In genomic region chr9:96445351-96445750, GRCm38 (mm10) we compare ENCODE assay signal across 24 mouse cellular contexts.
"Had no signal": no experiment of that assay in that cellular context is flagged by ENCODE, and none has a peak within 500 bp of the region (broad histone marks: within the 10 kb centered on the region; RNA-seq: fewer than 3 reads in every experiment).

No protein-coding gene starts in this region.

- H3K9me3 ChIP-seq: limb, embryonic 15.5 days; midbrain, embryonic 10.5 days; midbrain, embryonic 13.5 days; neural tube, embryonic 13.5 days had no signal

- H3K4me1 ChIP-seq: limb, embryonic 12.5 days; limb, embryonic 15.5 days; neural tube, embryonic 13.5 days had no signal

- ATAC-seq: liver, postnatal 0 days; lung, postnatal 0 days; midbrain, embryonic 13.5 days; midbrain, embryonic 16.5 days had no signal

- H3K27ac ChIP-seq: kidney, postnatal 0 days; limb, embryonic 12.5 days; limb, embryonic 15.5 days; liver, embryonic 14.5 days; macrophage; midbrain, embryonic 10.5 days; midbrain, embryonic 13.5 days; neural tube, embryonic 13.5 days; stomach, postnatal 0 days had no signal

- H3K4me3 ChIP-seq: limb, embryonic 12.5 days; limb, embryonic 15.5 days; megakaryocyte, embryonic 14.5 days; midbrain, embryonic 10.5 days; midbrain, embryonic 13.5 days; myocyte; neural tube, embryonic 13.5 days had no signal

- H3K36me3 ChIP-seq: limb, embryonic 12.5 days; limb, embryonic 15.5 days; midbrain, embryonic 10.5 days; midbrain, embryonic 13.5 days; neural tube, embryonic 13.5 days had no signal

- H3K9ac ChIP-seq: limb, embryonic 12.5 days; limb, embryonic 15.5 days; liver, embryonic 14.5 days; liver, postnatal 0 days; lung, embryonic 14.5 days; midbrain, embryonic 13.5 days; neural tube, embryonic 13.5 days had no signal

- DNase-seq: kidney, postnatal 36 days; layer of hippocampus, postnatal 36 days; left cerebral cortex, postnatal 4 days; liver, postnatal 0 days; lung, embryonic 14.5 days; right cerebral cortex, adult 18-20 months; right cerebral cortex, postnatal 14 days; right cerebral cortex, postnatal 4 days; thymus, adult 18-20 months; thymus, postnatal 36 days had no signal

- H3K4me2 ChIP-seq: limb, embryonic 12.5 days; limb, embryonic 15.5 days; liver, embryonic 11.5 days; lung, embryonic 14.5 days; midbrain, embryonic 13.5 days; neural tube, embryonic 13.5 days had no signal

- H3K27me3 ChIP-seq: limb, embryonic 15.5 days; neural tube, embryonic 13.5 days had no signal
